Mouse (Mus musculus) midbrain, embryonic 14.5 days (tissue): ENCODE measurements around the gene Hoxd1. TPM values are rescaled to one million over a fixed set of nuclear protein-coding genes. Genes with fewer than 3 reads are reported as not detected.

Experiments used
- ATAC-seq: fragments of 200-750 bp; cut with Nextera tagmentation; 2 replicates; pipeline ENCODE4 v1.8.0; 2017; ENCODE audit warnings: moderate number of reproducible peaks, moderate library complexity; ENCODE audit not compliant: low FRiP score, low TSS enrichment
- DNase-seq: peaks from one replicate; pipeline ENCODE4 v3.0.0-alpha.2; 2015
- H3K27ac ChIP-seq: fragments of 300-500 bp; sonication (generic); replicated peaks from 2 replicates; pipeline ENCODE4 v1.5.1; 2014; ENCODE audit warnings: mild to moderate bottlenecking, low read depth, low read length, moderate library complexity
- H3K27me3 ChIP-seq: fragments of 300-500 bp; sonication (generic); 2 replicates; pipeline ENCODE4 v1.6.1; 2014; ENCODE audit warnings: low read length, control low read depth, mixed read lengths; ENCODE audit not compliant: control insufficient read depth, insufficient read depth
- H3K36me3 ChIP-seq: fragments of 300-500 bp; sonication (generic); 2 replicates; pipeline ENCODE4 v1.6.1; 2014; ENCODE audit warnings: low read length, control low read depth; ENCODE audit not compliant: control insufficient read depth, insufficient read depth
- H3K4me1 ChIP-seq: fragments of 300-500 bp; sonication (generic); 2 replicates; pipeline ENCODE4 v1.6.1; 2014; ENCODE audit warnings: mild to moderate bottlenecking, antibody characterized with exemption, low read length, control low read depth; ENCODE audit not compliant: control insufficient read depth, insufficient read depth
- H3K4me2 ChIP-seq: fragments of 300-500 bp; sonication (generic); 2 replicates; pipeline ENCODE4 v1.6.1; 2014; ENCODE audit warnings: mild to moderate bottlenecking, low read length, moderate library complexity
- H3K4me3 ChIP-seq: fragments of 300-500 bp; sonication (generic); replicated peaks from 2 replicates; pipeline ENCODE4 v1.5.1; 2014; ENCODE audit warnings: low read depth, low read length
- H3K9ac ChIP-seq: fragments of 300-500 bp; sonication (generic); replicated peaks from 2 replicates; pipeline ENCODE4 v1.6.1; 2014; ENCODE audit warnings: mild to moderate bottlenecking, low read length, moderate library complexity
- H3K9me3 ChIP-seq: fragments of 300-500 bp; sonication (generic); 2 replicates; pipeline ENCODE4 v1.6.1; 2016; ENCODE audit warnings: low read length, control low read depth, mixed read lengths; ENCODE audit not compliant: control insufficient read depth
- WGBS: fragments of 180-500 bp; shearing (Covaris S2); extraction: QIAGEN DNeasy Blood & Tissue Kit; methylation state at CpG from one replicate; pipeline ENCODE4 v1.1.7; 2014; 5-methylcytosine and 5-hydroxymethylcytosine counted together
- polyA plus RNA-seq: library from polyadenylated mRNA; unstranded; fragments of >200 nt; fragmentation: Nextera tagmentation; extraction: Ambion mirVana; gene quantifications from 2 replicates; pipeline ENCODE4 v1.2.1, GENCODE M21; 2014

Gene Hoxd1
- not detected in 2 replicates for polyA plus RNA-seq

GRCm38 (mm10) chr2:74762522-74763244 lies at the start of gene Hoxd1:
Gene Hoxd1, plus strand, starts transcription at chr2:74762980.
- no peaks in the 10 kb centered on the region for H3K36me3 ChIP-seq
- H3K9me3 ChIP-seq, result no peaks in the 10 kb centered on the region
- DNase-seq, result peak; percentile 76
- peaks cover 87% of the 10 kb centered on the region for H3K27me3 ChIP-seq
- peak; percentile 67; the same call in 1 of the 2 replicates for ATAC-seq
- peaks cover 10% of the 10 kb centered on the region for H3K4me1 ChIP-seq
- peak within 1 kb of the TSS; percentile 44 for H3K4me3 ChIP-seq
- H3K9ac ChIP-seq, result peak within 1 kb of the TSS; percentile 31; the same call in 1 of the 2 replicates
- H3K27ac ChIP-seq, result no peak within 1 kb of the TSS
- WGBS, result under 1% methylated on average over 59 of the region's 61 CpGs
- peak within 1 kb of the TSS; percentile 86 for H3K4me2 ChIP-seq

DNA sequence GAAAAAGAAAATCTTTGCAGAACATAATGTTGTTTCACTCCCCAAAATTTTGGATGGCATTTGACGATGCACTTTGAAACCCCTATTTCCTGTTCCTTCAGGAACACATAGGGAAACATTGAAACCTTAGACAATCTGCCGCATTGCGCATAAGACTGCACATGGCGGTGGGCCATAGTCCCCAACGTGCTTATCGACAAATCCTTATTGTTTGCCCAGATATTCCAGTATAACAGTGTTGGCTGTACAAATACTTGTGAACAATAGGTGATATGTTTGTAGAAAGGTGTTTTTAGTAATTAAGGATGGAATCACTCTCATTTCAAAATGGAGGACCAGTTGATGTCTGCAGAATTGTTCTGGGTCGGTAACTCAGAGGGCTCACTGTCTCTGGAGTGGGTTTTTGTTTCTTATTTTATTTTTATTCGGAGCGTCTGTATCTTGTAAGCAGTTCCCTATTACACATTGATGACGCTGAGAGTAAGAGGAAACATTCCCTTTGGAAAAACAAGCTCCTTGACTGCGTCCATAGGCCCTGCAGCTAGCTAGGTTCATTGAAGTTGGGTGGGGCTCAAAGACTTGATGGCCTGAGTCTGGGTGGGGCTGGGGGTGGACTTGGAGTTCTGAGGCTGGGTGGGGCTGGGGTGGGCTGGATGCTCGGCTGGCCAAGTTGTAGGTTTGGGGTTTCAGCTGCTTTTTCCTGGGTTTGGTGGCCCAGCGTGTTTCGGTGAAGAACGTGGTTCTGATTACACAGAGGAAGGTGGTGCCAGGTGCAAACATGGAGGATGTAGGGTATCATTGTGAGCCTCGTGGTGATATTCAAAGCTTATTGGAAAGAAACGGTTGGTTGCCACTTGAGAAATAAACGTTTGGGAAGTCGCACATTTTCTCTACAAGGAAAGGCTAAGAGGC lies 49.3 kb upstream of the Hoxd1 start:
- ATAC-seq, result no peak
- Histone ChIP-seq H3K27me3 (peaks cover 100% of the 10 kb centered on the region), H3K9me3 (no peaks in the 10 kb centered on the region), H3K4me2 (no peak overlapping the region), H3K9ac (no peak overlapping the region), H3K4me1 (0 out of 2 replicates have a peak, but pooled peaks cover 4% of the 10 kb centered on the region), H3K27ac (no peak overlapping the region), H3K36me3 (no peaks in the 10 kb centered on the region), H3K4me3 (no peak overlapping the region)
- 3% methylated on average over 19 of the region's 19 CpGs for WGBS
- no peak for DNase-seq

- no peak overlapping the region for H3K4me2 ChIP-seq
- ATAC-seq, result no peak
- H3K9me3 ChIP-seq, result no peaks in the 10 kb centered on the region
- no peak overlapping the region for H3K4me3 ChIP-seq
- 0 out of 2 replicates have a peak, but pooled peaks cover 4% of the 10 kb centered on the region for H3K4me1 ChIP-seq
- H3K27ac ChIP-seq, result no peak overlapping the region
- H3K27me3 ChIP-seq, result peaks cover 100% of the 10 kb centered on the region
- no peak overlapping the region for H3K9ac ChIP-seq
- 3% methylated on average over 18 of the region's 18 CpGs for WGBS
- H3K36me3 ChIP-seq, result no peaks in the 10 kb centered on the region
- no peak for DNase-seq
Observed at GRCm38 (mm10) chr2:74714156-74714789, 48.5 kb upstream of the Hoxd1 start.

DNA sequence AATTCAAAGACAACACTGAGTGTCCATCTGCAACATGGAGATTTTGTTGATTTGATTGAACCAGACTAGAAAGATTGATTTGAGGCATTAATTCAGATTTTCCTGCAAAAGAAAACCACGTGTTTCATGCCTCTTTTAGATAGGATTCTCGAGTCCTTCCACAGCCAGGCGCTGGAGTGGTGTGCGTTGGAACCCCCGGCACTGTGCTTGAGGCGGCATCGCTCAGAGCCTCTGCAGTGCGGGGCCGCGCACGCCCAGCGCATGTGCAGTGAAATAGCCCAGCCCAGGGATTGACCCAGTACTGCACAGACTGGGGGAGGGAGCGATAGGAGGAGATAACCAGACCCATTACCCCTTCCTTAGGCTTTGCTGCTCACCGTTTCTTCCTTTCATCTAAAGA lies 47.9 kb upstream of the Hoxd1 start:
- Histone ChIP-seq H3K27me3 (peaks cover 100% of the 10 kb centered on the region), H3K27ac (no peak overlapping the region), H3K4me2 (no peak overlapping the region), H3K9me3 (no peaks in the 10 kb centered on the region), H3K9ac (no peak overlapping the region), H3K36me3 (no peaks in the 10 kb centered on the region), H3K4me1 (0 out of 2 replicates have a peak, but pooled peaks cover 4% of the 10 kb centered on the region), H3K4me3 (no peak overlapping the region)
- under 1% methylated on average over 14 of the region's 14 CpGs for WGBS
- ATAC-seq (no peak), DNase-seq (no peak)

GRCm38 (mm10) chr2:74715504-74716241 lies 47.1 kb upstream of the Hoxd1 start:
- Histone ChIP-seq H3K4me3 (no peak overlapping the region), H3K4me1 (0 out of 2 replicates have a peak, but pooled peaks cover 4% of the 10 kb centered on the region), H3K9me3 (no peaks in the 10 kb centered on the region), H3K27me3 (peaks cover 100% of the 10 kb centered on the region), H3K4me2 (peak overlapping the region; percentile 51), H3K36me3 (no peaks in the 10 kb centered on the region), H3K9ac (no peak overlapping the region), H3K27ac (no peak overlapping the region)
- peak; percentile 91 for DNase-seq
- no peak for ATAC-seq
- 4% methylated on average over 26 of the region's 26 CpGs for WGBS

DNA sequence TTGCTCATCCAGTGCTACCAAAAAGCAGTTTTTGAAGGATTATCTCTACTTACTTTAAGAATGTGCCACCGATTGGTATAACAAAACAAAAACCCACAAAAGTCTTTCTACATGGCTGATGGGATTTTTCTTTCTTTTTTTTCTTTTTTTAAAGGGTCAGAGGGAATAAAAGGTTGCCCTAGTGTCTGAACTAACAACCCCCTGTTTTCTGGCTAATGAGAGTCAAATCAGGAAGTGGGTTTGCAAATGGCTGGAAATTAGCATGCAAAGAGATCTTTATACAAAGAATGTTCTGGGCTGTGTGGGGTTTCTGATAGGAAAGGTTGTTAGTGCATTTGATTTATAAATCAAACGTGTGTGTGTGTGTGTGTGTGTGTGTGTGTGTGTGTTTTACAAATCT lies 42.4 kb upstream of the Hoxd1 start:
- H3K9ac ChIP-seq, result no peak overlapping the region
- H3K4me3 ChIP-seq, result no peak overlapping the region
- H3K4me1 ChIP-seq, result no peaks in the 10 kb centered on the region
- no peak overlapping the region for H3K4me2 ChIP-seq
- peaks cover 100% of the 10 kb centered on the region for H3K27me3 ChIP-seq
- H3K9me3 ChIP-seq, result no peaks in the 10 kb centered on the region
- 6% methylated on average over 2 of the region's 2 CpGs for WGBS
- DNase-seq, result no peak
- no peaks in the 10 kb centered on the region for H3K36me3 ChIP-seq
- ATAC-seq, result no peak
- no peak overlapping the region for H3K27ac ChIP-seq

DNA sequence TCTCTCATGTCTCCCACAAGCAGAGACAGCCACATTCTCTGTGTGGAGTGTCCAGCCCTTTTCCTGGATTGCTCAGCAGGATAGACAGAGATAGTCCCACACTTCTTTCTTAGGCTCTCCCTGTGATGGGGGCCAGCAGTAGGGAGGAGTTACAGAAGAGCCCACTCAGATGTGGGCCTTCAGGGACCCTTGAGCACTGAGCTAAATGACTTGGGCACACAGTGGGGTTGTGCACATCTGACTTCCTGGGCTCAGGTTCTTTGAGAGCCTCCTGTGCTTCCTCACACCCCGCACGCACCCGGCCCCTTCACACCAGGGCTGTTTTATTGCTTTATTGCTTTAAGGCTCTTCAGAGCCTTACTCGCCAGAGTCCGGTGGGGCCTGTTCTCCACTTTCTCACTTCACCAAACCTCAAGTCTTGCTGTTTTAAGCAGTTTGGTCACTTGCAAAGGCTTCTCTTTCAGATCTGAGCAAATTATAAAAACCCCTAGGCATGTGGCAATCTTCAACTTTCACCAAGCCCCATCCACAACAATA lies 41.8 kb upstream of the Hoxd1 start:
- H3K9ac ChIP-seq, result no peak overlapping the region
- no peaks in the 10 kb centered on the region for H3K36me3 ChIP-seq
- no peaks in the 10 kb centered on the region for H3K4me1 ChIP-seq
- DNase-seq (no peak), ATAC-seq (no peak)
- H3K4me2 ChIP-seq, result no peak overlapping the region
- H3K27ac ChIP-seq, result no peak overlapping the region
- WGBS, result 1% methylated on average over 5 of the region's 5 CpGs
- peaks cover 100% of the 10 kb centered on the region for H3K27me3 ChIP-seq
- H3K4me3 ChIP-seq, result no peak overlapping the region
- H3K9me3 ChIP-seq, result no peaks in the 10 kb centered on the region

- no peak overlapping the region for H3K4me2 ChIP-seq
- ATAC-seq, result no peak
Observed at GRCm38 (mm10) chr2:74721882-74722281, 40.9 kb upstream of the Hoxd1 start.

More at GRCm38 (mm10) chr2:74721882-74722281, 40.9 kb upstream of the Hoxd1 start:
- Histone ChIP-seq H3K27ac (no peak overlapping the region), H3K27me3 (peaks cover 100% of the 10 kb centered on the region), H3K4me1 (no peaks in the 10 kb centered on the region), H3K9me3 (no peaks in the 10 kb centered on the region), H3K36me3 (no peaks in the 10 kb centered on the region), H3K9ac (no peak overlapping the region), H3K4me3 (no peak overlapping the region)
- WGBS, result 5% methylated on average over 6 of the region's 6 CpGs
- no peak for DNase-seq
